Mouse (Mus musculus) cerebral cortex, adult 2 months (tissue): ENCODE results near the gene Add1.

Experiments used
- WGBS: fragments of 180-500 bp; shearing (Covaris S2); methylation state at CpG from one replicate; pipeline ENCODE4 v1.1.7; 2018; 5-methylcytosine and 5-hydroxymethylcytosine counted together

The Add1 gene

DNA sequence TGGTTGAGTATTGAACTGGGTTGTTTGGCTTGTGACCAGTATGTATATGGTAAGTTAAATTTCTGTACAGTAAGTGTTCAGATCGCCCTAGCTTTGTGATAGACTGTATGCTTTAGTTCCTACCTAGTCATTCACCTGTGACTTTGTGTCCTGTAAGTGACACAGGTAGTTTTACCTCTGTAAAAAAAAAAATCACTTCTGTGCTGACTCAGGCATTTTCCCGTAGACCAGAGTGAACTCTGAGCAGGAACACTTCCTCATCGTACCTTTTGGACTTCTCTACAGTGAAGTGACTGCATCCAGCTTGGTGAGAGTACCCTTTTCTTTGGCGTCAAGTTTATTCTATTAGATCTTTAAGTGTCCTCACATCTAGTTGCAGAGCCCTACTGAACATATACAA is 36.5 kb downstream of the Add1 start:
- whole genome bisulfite sequencing = 84% methylated on average over 4 of the region's 4 CpGs

DNA sequence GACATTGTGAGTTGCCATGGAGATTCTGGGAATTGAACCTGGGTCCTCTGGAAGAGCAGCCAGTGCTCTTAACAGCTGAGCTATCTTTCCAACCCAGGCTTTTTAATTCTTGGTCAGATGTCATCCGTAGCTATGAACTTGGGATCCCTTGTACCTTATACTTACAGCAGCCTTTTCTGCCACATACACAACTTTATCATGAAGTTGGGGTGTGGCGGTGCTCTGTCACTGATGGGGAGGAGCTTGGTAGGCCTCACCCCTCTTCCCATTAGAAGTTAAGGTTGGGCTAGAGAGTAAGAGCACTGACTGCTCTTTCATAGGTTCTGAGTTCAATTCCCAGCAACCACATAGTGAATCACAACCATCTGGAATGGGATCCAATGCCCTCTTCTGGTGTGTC is 59.5 kb downstream of the Add1 start:
- WGBS = 99% methylated on average over 2 of the region's 2 CpGs

DNA sequence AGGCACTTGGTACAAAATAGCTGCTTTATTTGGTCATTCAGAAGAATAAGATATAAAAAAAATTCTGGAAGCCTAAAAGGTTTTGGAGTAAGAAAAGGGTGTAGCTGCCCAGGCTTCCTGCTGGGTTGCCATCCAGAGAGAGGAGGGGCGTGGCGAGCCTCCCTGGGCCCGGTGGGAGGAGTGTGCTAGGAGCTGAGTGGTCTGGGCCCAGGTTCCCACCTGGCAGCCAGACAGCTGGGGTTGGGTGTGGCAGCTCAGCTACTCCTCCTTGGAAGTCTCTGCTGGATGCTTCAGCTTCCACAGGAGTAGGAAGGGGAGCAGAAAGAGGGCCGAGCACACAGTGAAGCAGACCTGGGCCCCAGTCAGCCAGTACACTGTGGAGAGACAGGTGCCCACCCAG is 60.2 kb downstream of the Add1 start:
- WGBS = 45% methylated on average over 4 of the region's 4 CpGs

DNA sequence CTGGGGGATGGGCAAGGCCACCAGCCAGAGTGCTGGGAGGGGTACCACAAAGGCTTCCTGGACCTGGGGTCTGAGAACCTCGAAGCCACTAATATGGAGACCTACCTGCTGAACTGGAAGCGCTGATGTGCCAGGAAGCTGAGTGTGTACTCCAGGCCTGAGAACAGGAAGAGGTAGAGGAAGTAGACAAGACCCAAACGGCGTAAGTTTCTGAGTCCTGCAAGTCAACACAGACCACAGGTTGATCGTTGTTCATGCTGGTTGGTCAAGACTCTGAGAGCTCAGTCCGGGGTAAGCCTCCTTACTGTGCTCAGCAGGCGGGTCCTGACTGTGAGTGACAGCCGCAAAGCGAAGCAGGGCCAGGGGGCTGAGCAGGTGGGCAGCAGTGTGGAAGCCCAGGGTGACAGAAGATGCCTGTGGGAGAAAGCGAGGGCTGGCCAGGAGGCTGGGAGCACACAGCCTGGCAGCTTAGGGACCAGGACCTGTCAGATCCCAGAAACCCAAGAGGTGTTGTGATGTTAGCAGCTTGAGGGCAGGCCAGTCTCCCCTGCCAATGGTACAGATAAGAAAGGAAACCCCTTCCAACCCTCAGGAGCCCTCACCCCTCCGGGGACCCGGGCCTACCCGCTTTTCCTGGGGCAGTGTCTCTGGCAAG is 61.4 kb downstream of the Add1 start:
- WGBS = 86% methylated on average over 13 of the region's 13 CpGs

DNA sequence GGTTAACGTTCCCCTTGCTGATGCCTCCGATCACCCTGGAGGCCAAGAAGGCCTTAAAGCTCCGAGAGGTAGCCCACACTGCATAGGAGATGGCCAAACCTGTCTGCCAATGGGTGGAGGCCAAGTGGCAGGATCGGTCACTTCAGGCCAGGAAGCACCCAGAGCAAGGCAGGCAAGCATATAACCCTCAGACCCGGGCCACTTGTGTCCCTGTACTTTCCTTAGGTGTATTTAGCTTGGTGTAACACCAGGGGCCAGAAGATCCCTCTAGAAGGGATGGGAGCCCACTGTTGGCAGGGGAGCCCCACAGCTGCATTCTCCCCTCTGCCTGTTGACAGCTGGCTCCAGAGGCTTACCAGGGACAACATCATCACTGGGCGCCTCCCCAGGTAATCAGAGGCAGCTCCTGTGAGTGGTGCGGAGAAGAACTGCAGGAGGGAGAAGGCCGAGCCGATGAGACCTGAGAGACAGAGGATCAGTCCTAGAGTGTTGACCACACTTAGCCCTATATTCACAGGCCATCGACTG is 62.3 kb downstream of the Add1 start:
- WGBS = 59% methylated on average over 10 of the region's 10 CpGs

DNA sequence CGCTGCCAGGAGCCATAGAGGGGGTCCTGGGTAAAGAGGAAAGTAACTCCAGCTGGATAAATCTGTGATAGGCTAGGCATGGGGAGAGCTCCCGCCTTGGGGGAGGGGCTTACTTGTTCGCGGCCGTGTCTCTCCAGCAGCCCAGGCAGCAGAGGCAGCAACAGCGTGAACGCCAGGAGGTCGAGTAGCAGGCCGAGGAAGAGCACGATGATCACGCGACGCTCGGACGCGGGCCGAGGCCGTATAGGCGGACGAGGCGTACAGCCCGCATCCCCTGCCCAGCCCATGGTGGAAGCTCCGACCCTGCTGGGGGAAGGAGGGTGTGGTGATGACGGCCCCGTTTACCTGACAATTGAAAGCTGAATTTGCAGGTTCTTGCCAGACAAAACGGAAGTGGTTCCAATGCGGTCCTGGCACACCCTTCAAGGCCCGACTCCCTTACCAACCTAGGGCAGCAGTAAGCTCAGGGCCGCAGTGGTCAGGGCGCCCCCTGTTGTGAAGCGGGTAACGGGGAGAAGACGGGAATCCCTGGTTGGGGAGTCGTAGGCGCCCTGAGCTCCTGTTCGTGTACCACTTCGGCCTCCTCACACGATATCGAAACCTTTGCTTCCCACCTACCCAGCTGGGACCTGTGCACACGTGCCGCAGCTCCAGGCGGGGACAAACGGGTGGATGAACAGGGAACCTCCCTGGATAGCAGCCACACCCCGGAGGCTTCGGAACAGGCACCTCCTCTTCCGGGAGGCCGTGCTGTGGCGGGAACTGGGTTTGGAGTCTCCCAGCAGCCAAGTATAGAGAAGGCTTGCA is 63.2 kb downstream of the Add1 start, which contains the start of gene Mfsd10:
Mfsd10 (minus strand) TSS at position 732 of the 807 bp plus-strand sequence.
- under 1% methylated on average over 48 of the region's 48 CpGs for WGBS

DNA sequence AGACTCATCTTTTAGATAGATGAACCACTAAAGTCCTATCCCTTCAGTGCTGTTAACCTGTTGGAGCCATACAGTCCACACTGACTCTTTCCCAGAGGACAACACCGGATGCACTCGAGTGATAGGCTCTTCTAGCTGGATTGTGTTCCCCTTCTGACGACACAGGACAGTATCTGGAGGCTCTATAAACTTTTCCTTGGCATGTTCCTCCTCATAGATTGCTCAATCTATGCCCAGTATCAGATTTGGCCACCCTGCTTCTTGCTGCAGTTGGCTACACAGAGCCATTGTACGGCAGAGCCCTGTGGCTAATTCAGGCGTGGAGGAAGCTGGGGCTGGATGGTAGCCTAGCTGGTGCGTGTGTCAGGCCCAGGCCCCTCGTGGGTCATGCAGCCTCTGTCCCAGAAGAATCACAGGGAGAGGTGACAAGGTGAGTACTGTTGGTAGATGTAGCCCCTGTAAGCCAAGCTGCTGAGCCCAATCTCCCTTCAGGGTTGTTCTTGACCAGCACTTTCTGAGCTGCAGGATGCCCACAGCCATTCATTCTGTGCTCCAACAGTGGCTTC is 64.2 kb downstream of the Add1 start:
- 71% methylated on average over 7 of the region's 7 CpGs for WGBS

DNA sequence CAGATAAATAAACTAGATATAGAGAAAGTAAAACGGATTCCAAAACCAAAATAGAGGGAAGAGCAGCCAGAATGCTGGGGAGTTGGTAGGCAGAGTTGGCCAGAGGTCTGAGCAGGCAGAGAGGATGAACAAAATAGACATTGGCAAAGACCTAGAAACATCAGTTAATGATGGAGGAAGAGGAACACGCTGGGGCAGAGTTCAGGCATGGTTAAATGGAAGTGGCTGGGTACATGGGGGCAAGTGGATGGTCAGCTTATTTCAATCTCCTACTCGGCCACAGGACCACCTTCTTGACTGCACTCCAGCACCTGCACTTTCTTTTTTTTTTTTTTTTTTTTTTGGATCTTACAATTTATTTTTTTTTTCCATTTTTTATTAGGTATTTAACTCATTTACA is 68.5 kb downstream of the Add1 start:
- 76% methylated on average over 3 of the region's 3 CpGs for WGBS

DNA sequence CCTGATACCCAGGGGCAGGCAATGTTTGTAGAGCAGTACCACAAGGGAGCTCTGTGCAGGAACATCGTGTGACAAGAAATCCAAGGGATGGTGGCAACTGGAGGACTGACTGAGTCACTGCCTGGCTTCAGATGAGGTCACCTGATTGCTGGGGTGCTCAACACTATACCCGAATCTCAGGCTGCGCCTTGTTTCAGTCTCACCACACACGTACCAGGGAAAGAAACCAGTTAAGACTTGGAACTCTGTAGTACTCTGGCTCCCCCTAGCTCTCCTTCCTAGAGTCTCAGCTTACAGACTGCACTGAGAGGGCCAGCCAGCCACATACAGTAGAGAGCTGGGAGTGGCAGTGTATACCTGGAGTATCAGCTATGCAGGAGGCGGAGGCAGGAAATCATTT is 69.5 kb downstream of the Add1 start:
- 39% methylated on average over 5 of the region's 5 CpGs for WGBS

DNA sequence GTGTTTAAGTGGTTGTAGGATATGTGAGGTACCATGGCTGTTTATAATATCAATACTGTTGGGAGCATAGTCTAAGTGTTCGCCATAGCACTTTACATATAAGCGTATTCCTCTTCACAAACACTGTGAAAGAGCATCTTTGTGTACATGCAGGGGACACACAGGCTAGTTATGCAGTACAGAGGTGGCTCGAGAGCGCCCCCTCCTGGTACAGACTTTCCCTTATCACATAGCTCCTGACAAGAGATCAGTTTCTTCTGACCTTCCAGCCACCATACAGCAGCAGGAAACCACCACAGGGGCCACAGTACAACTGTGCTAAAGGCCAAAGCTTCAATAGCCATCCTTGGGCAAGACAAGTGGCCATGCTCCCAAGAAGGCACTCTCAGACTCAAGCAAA is 74.1 kb downstream of the Add1 start:
- WGBS = 33% methylated on average over 4 of the region's 4 CpGs

DNA sequence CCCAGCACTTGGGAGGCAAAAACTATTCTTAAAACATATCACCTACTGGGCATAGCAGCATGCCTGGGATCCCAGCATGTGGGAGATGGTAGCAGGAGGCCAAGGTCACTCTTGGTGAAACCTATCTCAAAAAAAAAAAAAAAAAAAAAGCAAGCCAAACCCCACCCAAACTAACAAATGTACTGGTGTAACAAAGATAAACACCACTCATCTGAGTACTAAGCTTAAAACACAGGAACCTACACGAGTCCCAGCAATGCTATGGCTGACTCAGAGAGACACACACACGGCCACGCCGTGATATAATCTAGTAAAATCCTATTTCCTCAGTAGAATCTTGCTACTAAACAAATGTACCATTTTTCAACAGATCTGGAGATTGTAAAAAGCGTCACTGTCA is 79.5 kb downstream of the Add1 start:
- WGBS = 91% methylated on average over 5 of the region's 5 CpGs

DNA sequence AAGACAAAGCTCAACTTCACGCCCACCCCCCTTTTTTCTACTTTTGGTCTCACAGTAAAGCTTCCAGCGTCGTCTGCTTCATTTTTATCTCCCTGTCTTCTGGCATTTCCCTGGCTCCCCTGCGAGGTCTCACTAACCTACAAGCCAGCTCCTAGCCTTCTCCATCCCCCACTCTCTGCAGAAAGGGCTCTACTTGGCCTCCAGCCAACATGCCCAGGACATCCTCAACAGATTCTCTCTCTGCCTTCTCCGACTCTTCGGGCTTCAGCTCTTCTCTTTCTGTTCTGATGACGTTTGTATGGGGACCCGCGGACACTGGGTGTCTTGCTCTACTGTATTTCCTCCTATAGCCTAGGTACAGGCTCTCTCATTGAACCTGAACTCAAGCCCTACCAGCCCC is 81.4 kb downstream of the Add1 start:
- 61% methylated on average over 9 of the region's 9 CpGs for WGBS

DNA sequence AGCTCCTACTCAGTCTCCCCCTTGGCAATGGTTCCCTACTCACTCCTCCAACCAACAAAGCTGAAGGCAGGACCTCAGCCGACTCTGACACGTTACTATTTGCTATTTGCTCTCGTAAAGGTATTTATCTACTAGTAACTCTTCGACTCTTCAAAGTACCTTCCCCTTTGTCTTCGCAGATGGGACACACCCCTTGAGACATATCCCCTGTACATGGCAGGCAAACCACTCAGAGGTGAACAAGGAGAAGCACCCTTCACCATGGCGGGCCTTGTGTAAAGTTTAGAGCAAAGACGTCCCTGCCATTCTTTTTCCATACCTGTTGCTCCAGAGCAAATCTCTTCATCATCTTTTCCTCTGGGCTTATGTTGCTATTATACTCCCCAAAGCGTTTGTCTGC is 84.1 kb downstream of the Add1 start:
- WGBS = 91% methylated on average over 8 of the region's 8 CpGs

DNA sequence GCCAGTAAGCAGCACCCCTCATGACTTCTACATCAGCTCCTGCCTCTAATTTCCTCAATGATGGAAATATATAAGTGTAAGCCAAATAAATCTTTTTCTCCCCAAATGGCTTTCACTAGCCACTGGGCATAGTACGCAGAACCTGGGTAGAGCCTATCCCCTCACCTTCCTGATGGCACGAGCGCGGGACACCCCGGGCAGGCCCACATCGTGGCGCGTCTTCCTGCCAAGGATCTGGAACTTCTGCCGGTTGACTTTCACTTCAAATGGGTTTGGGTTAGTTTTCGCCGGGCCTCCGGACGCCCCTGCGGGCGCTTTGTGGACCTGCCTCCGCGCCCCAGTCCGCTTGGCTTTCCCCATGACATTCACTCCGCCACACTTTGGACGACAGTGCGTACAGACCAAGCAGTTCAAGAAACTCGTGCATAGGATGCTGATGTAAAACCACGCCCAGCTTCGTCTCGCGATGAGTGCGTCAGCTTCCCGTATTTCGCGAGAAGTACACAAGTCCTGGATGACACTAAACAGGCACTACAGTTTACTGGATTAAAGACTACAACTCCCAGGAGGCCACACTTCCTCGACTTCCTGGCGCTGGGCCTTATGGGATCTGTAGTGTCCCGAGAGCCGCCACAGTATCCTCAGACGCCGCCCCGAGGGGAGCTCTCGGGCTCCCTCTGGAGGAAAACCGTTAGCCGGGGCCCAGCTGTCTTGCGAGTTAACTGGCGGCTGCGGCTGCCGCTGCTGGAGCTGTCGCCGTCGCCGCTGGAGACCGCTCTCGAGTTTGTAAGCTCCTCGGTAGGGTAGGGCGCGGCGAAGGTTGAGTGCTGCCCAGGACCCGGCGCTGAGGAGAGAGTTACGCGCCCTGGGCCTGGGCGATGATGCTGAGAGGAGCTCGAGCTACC is 86.5 kb downstream of the Add1 start, which contains the start of the genes Nop14 and Grk4:
Nop14 (minus strand) TSS at position 463 of the 905 bp plus-strand sequence.
Grk4 (plus strand) TSS at position 694 of the 905 bp plus-strand sequence.
- WGBS = under 1% methylated on average over 60 of the region's 60 CpGs

DNA sequence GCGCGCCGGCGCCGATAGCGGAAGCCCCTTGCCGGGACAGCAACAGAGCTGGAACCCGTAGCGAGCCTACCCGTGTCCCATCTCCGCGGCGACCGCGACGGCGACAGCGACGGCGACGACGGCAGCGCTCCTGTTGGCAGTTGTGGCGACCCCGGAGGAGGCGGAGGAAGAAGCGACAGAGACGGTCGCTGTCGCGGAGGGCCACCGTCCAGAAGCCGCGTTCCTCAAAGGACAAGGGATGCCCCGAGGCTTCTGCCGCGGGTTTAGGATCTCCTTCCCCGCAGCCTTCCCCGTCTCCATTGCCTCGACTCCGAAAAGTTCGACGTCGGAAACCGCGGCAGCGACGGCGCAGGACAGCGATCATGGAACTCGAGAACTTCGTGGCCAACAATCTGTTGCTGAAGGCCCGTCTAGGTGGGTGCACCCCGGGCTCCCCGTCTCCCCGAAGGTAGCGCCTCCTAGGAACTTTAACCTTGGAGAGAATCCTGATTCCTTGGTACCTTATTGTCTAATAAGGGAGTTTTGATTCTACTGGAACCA is 87.2 kb downstream of the Add1 start:
- under 1% methylated on average over 57 of the region's 57 CpGs for WGBS

DNA sequence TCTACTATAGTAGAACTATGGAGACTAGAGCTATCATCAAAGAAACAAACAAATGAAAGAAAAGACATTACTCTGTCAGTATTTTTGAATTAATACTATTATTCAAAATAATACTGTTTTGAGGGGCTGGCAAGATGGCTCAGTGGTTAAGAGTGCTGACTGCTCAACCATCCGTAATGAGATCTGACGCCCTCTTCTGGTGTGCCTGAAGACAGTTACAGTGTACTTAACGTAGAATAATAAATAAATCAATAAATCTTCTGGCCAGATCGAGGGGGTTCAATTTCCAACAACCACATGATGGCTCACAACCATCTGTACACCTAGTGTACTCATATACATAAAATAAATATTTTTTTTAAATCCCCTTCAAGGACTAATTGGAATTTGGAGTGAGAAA is 88.4 kb downstream of the Add1 start:
- 89% methylated on average over 4 of the region's 4 CpGs for WGBS

DNA sequence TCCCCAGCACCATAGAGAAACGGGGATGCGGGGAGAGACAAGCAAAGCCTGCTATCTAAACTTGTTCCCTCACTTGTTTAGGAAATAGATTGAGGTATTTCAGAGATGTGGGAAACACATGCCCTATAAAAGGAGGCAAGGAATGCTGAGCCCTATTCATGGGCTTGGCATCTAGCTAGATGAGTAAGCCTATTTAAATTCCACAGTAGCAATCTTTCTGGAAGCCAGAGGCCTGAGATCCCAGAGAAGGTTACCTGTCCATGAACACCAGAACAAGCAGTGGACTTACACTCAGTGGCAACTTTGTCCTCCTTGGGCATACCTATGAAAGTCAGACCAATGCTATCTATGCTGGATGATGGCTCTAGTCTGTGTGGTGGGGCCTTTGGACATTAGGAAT is 89.8 kb downstream of the Add1 start:
- WGBS = 84% methylated on average over 2 of the region's 2 CpGs

DNA sequence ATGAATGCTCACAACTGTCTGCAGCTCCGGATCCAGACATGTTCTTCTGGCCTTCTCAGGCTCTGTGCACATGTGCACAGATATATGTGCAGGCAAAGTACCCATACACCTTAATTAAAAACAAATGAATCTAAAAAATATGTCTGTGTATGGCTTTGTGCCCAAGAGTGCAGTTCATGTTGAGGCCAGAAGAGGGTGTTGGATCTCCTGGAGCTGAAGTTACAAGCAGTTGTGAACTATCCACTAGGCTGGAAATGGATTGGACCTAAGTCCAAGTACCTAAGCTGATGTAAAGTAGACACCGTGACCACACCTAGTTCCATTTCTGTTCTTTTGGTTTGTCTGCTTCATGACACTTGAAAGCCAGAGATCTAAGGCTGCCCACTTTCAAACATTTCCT is 96.0 kb downstream of the Add1 start:
- WGBS = 95% methylated on average over 2 of the region's 2 CpGs

DNA sequence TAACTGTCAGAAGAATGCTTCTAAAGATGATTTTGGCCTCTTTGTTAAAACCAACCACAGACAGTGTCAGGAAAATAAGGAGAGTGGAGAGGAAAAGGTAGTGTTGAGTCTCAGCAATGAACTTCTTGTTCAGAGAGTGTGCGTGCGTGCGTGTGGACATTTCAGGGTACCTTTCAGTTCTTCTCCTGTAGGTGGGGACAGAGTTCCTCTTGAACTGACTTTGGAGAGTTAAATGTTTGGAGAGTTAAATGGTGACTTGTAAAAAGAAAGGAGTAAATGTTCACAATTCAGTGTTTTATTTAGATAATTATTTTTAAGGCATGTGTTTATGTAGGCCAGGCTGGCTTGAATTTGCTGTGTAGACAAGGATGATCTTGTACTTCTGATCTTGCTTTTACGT is 96.8 kb downstream of the Add1 start:
- WGBS = 79% methylated on average over 4 of the region's 4 CpGs
